Mouse (Mus musculus): ENCODE measurements around the gene Dagla. TPM values are rescaled to one million over a fixed set of nuclear protein-coding genes. Genes with fewer than 3 reads are reported as not detected.

Dagla gene
- polyA plus RNA-seq (2015; fragmentation: Illumina TruSeq; extraction: RNeasy Lipid Tissue Mini Kit (QIAGEN cat#74804); ENCODE audit: insufficient read depth, low read depth, low replicate concordance): 8.8 TPM

GRCm38 (mm10) chr19:10304810-10305544, at the start of gene Dagla:
Gene Dagla (minus strand): TSS chr19:10304877.

GRCm38 (mm10) chr19:10240654-10241305, 63.9 kb downstream of the Dagla start, which contains the start of gene Myrf:
Gene Myrf (minus strand): TSS chr19:10240748.

GRCm38 (mm10) chr19:10203848-10204615, 100.6 kb downstream of the Dagla start, which contains the start of the genes Tmem258 and Fen1:
Gene Tmem258 (plus strand): TSS chr19:10204014.
Gene Fen1 (minus strand): TSS chr19:10204169.

Other genes starting within 250 kb of the Dagla start
- gene Fads2, start 203.1 kb downstream of the Dagla start, polyA plus RNA-seq (2015; fragmentation: Illumina TruSeq; extraction: RNeasy Lipid Tissue Mini Kit (QIAGEN cat#74804); ENCODE audit: insufficient read depth, low read depth, low replicate concordance): 12.7 TPM
- gene Fads1, start 122.0 kb downstream of the Dagla start, polyA plus RNA-seq (2015; fragmentation: Illumina TruSeq; extraction: RNeasy Lipid Tissue Mini Kit (QIAGEN cat#74804); ENCODE audit: insufficient read depth, low read depth, low replicate concordance): 12.5 TPM
- 69.5 TPM for gene Tmem258, start 100.9 kb downstream of the Dagla start, polyA plus RNA-seq (2015; fragmentation: Illumina TruSeq; extraction: RNeasy Lipid Tissue Mini Kit (QIAGEN cat#74804); ENCODE audit: insufficient read depth, low read depth, low replicate concordance)
- 2.5 TPM for gene Fen1, start 100.7 kb downstream of the Dagla start, polyA plus RNA-seq (2015; fragmentation: Illumina TruSeq; extraction: RNeasy Lipid Tissue Mini Kit (QIAGEN cat#74804); ENCODE audit: insufficient read depth, low read depth, low replicate concordance)
- 14.7 TPM for gene Myrf, start 64.1 kb downstream of the Dagla start, polyA plus RNA-seq (2015; fragmentation: Illumina TruSeq; extraction: RNeasy Lipid Tissue Mini Kit (QIAGEN cat#74804); ENCODE audit: insufficient read depth, low read depth, low replicate concordance)
- 5.5 TPM for gene Syt7, start 84.2 kb upstream of the Dagla start, polyA plus RNA-seq (2015; fragmentation: Illumina TruSeq; extraction: RNeasy Lipid Tissue Mini Kit (QIAGEN cat#74804); ENCODE audit: insufficient read depth, low read depth, low replicate concordance)
- 2.6 TPM for gene Lrrc10b, start 152.6 kb upstream of the Dagla start, polyA plus RNA-seq (2015; fragmentation: Illumina TruSeq; extraction: RNeasy Lipid Tissue Mini Kit (QIAGEN cat#74804); ENCODE audit: insufficient read depth, low read depth, low replicate concordance)
- gene Ppp1r32, start 178.1 kb upstream of the Dagla start, polyA plus RNA-seq (2015; fragmentation: Illumina TruSeq; extraction: RNeasy Lipid Tissue Mini Kit (QIAGEN cat#74804); ENCODE audit: insufficient read depth, low read depth, low replicate concordance): not detected
- 20.4 TPM for gene Cpsf7, start 220.4 kb upstream of the Dagla start, polyA plus RNA-seq (2015; fragmentation: Illumina TruSeq; extraction: RNeasy Lipid Tissue Mini Kit (QIAGEN cat#74804); ENCODE audit: insufficient read depth, low read depth, low replicate concordance)
- 6.8 TPM for gene Sdhaf2, start 221.3 kb upstream of the Dagla start, polyA plus RNA-seq (2015; fragmentation: Illumina TruSeq; extraction: RNeasy Lipid Tissue Mini Kit (QIAGEN cat#74804); ENCODE audit: insufficient read depth, low read depth, low replicate concordance)

All from pancreas, adult 10 weeks (tissue).